Mouse (Mus musculus) lung, embryonic 16.5 days (tissue): ENCODE data around the gene Tph2. TPM values are rescaled to one million over a fixed set of nuclear protein-coding genes. Genes with fewer than 3 reads are reported as not detected.

Experiments used
- ATAC-seq: fragments of 200-750 bp; cut with Nextera tagmentation; 2 replicates; pipeline ENCODE4 v1.8.0; 2017; ENCODE audit warnings: low read depth, mild to moderate bottlenecking, moderate library complexity
- H3K27ac ChIP-seq: fragments of 300-500 bp; sonication (generic); 2 replicates; pipeline ENCODE4 v1.5.1; 2014; ENCODE audit warnings: mild to moderate bottlenecking, control low read depth, low read length
- H3K27me3 ChIP-seq: fragments of 300-500 bp; sonication (generic); 2 replicates; pipeline ENCODE4 v1.6.1; 2014; ENCODE audit warnings: low read depth, low read length, mixed read lengths; ENCODE audit not compliant: control insufficient read depth, insufficient read depth
- H3K36me3 ChIP-seq: fragments of 300-500 bp; sonication (generic); 2 replicates; pipeline ENCODE4 v1.6.1; 2014; ENCODE audit warnings: low read length; ENCODE audit not compliant: control insufficient read depth, insufficient read depth
- H3K4me1 ChIP-seq: fragments of 300-500 bp; sonication (generic); replicated peaks from 2 replicates; pipeline ENCODE4 v1.6.1; 2014; ENCODE audit warnings: low read length, mixed read lengths; ENCODE audit not compliant: control insufficient read depth, insufficient read depth
- H3K4me2 ChIP-seq: fragments of 300-500 bp; sonication (generic); 2 replicates; pipeline ENCODE4 v1.6.1; 2014; ENCODE audit warnings: low read depth, low read length, control low read depth
- H3K4me3 ChIP-seq: fragments of 300-500 bp; sonication (generic); 2 replicates; pipeline ENCODE4 v1.5.1; 2014; ENCODE audit warnings: mild to moderate bottlenecking, low read length, control low read depth
- H3K9ac ChIP-seq: fragments of 300-500 bp; sonication (generic); 2 replicates; pipeline ENCODE4 v1.6.1; 2014; ENCODE audit warnings: low read length, control low read depth
- H3K9me3 ChIP-seq: fragments of 300-500 bp; sonication (generic); 2 replicates; pipeline ENCODE4 v1.6.1; 2016; ENCODE audit warnings: low read length; ENCODE audit not compliant: control insufficient read depth
- WGBS: fragments of 180-500 bp; shearing (Covaris S2); extraction: QIAGEN DNeasy Blood & Tissue Kit; methylation state at CpG from one replicate; pipeline ENCODE4 v1.1.7; 2014; 5-methylcytosine and 5-hydroxymethylcytosine counted together
- polyA plus RNA-seq: library from polyadenylated mRNA; unstranded; fragments of >200 nt; fragmentation: Nextera tagmentation; extraction: Ambion mirVana; gene quantifications from 2 replicates; pipeline ENCODE4 v1.2.1, GENCODE M21; 2015

Tph2 gene
- polyA plus RNA-seq, 1 experiment from 2014 or later: not detected

GRCm38 (mm10) chr10:115147308-115147707, 37.5 kb downstream of the Tph2 start:
- no peak overlapping the region for H3K27ac ChIP-seq
- no peak for ATAC-seq
- no peaks in the 10 kb centered on the region for H3K4me1 ChIP-seq
- H3K9ac ChIP-seq: no peak overlapping the region
- no peak overlapping the region for H3K4me2 ChIP-seq
- H3K4me3 ChIP-seq: no peak overlapping the region
- no peaks in the 10 kb centered on the region for H3K36me3 ChIP-seq
- no peaks in the 10 kb centered on the region for H3K27me3 ChIP-seq
- no peaks in the 10 kb centered on the region for H3K9me3 ChIP-seq
- 62% methylated on average over 5 of the region's 5 CpGs for WGBS

DNA sequence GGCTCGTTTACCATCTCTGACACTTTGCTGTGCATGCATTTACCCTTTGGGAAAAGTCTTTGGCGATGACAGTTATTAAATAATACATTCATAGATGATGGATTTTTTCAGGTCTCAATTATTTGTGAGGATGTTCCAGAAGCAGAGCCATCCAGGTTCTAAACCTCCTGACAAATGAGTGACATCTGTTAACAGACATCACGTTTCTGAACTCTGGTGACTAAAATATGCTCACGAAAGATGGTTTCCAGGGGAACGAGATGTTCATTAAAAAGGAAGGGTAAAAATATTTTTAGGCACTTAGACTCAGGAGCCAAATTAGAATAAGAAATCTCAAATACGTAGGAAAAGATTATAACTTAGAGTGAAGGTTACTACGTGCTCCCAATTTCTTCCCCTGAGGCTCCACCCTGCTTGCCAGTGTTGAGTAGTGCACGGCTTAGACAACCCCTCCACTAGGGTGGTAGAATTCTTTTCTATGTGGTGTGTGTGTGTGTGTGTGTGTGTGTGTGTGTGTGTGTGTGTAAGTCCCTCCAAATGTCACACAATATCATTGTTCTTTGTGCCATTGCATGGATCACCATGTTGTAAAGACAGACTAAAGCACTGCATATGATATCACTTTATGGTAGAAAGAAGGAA, 38.4 kb downstream of the Tph2 start:
- Histone ChIP-seq H3K27me3 (no peaks in the 10 kb centered on the region), H3K4me2 (no peak overlapping the region), H3K36me3 (no peaks in the 10 kb centered on the region), H3K9me3 (no peaks in the 10 kb centered on the region), H3K4me3 (no peak overlapping the region), H3K9ac (no peak overlapping the region), H3K4me1 (no peaks in the 10 kb centered on the region), H3K27ac (no peak overlapping the region)
- no peak for ATAC-seq
- 77% methylated on average over 8 of the region's 8 CpGs for WGBS

DNA sequence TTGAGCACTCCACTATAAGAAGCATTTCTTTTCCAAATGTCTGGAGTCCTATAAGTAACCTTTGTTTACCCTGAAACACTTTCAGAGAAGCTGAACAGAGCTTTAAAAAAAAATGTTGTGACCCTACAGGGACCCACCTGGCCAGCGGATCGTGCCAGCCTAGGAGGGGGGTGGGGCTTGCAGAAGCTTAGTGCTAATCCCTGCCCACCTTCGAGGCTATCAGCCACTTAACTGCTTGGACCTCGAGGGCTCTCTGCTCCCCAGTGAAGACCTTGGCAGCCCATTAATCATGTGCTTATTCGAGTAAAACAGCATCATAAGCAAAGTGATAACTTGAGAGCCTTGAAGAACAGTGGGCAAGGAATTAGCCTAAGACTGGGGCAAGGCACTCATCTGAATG, 40.3 kb downstream of the Tph2 start:
- Histone ChIP-seq H3K9ac (no peak overlapping the region), H3K27ac (no peak overlapping the region), H3K36me3 (no peaks in the 10 kb centered on the region), H3K4me2 (no peak overlapping the region), H3K27me3 (no peaks in the 10 kb centered on the region), H3K4me3 (no peak overlapping the region), H3K4me1 (no peaks in the 10 kb centered on the region), H3K9me3 (no peaks in the 10 kb centered on the region)
- WGBS: 19% methylated on average over 5 of the region's 5 CpGs
- no peak for ATAC-seq

DNA sequence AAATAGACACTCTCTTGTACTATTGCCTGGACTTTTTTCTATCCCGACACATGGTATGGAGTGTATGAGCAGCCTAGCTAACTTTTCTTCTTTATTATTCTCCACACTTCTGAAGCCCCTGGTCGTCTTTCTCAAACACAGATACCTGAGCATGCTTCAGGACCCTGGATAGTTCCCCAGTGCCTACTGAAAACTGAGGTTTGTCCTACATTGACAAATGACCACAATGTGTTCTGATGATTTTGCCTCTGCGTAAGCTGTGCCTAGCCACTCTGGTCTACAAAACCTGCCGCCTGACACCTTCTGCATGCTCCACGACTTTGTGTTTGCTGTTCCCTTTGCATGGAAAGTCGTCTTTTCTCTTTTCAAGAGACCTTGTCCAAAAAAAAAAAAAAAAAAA, 41.2 kb downstream of the Tph2 start:
- Histone ChIP-seq H3K27ac (no peak overlapping the region), H3K4me2 (no peak overlapping the region), H3K4me3 (no peak overlapping the region), H3K36me3 (no peaks in the 10 kb centered on the region), H3K4me1 (no peaks in the 10 kb centered on the region), H3K27me3 (no peaks in the 10 kb centered on the region), H3K9ac (no peak overlapping the region), H3K9me3 (no peaks in the 10 kb centered on the region)
- WGBS: 43% methylated on average over 6 of the region's 6 CpGs
- ATAC-seq: no peak

DNA sequence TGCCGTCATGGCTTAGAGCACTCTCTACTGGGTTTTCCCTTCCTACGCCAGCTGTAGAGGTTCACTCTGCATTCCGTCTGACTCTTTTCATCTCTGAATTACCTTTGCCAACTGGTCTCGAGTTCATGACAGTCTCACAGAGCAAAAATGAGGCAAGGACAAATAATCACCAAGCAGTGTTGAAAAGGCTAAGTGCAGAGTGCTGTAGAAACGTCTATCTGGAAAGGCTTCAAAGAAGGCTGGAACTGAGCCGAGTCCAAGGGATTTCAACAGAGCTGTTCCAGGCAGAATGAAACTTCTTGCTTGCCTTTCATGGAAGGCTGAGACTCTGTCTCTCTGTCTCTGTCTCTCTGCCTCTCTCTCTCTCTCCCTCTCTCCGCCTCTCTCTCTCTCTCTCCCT, 47.8 kb downstream of the Tph2 start:
- Histone ChIP-seq H3K36me3 (no peaks in the 10 kb centered on the region), H3K9me3 (no peaks in the 10 kb centered on the region), H3K27ac (no peak overlapping the region), H3K27me3 (no peaks in the 10 kb centered on the region), H3K4me1 (no peaks in the 10 kb centered on the region), H3K4me2 (no peak overlapping the region), H3K4me3 (no peak overlapping the region), H3K9ac (no peak overlapping the region)
- 55% methylated on average over 6 of the region's 7 CpGs for WGBS
- no peak for ATAC-seq

DNA sequence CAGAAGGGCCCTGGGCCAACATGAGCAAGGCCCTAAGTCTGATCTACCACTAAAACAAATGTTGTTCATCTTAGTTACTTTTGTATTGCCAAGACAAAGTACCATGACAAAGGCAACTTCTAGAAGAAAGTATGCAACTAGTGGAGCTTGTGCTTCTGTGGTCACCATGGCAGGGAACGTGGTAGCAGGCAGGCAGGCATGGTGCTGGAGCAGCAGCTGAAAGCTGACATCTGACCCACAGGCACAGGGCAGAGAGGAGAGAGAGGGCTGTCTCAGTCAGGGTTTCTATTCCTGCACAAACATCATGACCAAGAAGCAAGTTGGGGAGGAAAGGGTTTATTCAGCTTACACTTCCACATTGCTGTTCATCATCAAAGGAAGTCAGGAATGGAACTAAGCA, 56.9 kb downstream of the Tph2 start:
- whole genome bisulfite sequencing: 39% methylated on average over 1 of the region's 1 CpGs
- no peak overlapping the region for H3K4me2 ChIP-seq

GRCm38 (mm10) chr10:115125550-115125949, 59.3 kb downstream of the Tph2 start:
- Histone ChIP-seq H3K27ac (no peak overlapping the region), H3K27me3 (no peaks in the 10 kb centered on the region), H3K4me1 (no peaks in the 10 kb centered on the region), H3K4me2 (peak overlapping the region; percentile 31), H3K36me3 (no peaks in the 10 kb centered on the region), H3K9me3 (no peaks in the 10 kb centered on the region), H3K9ac (no peak overlapping the region), H3K4me3 (no peak overlapping the region)
- 7% methylated on average over 5 of the region's 5 CpGs for WGBS
- no peak for ATAC-seq

More for the DNA sequence above, 56.9 kb downstream of the Tph2 start:
- ATAC-seq: no peak
- no peak overlapping the region for H3K27ac ChIP-seq
- no peaks in the 10 kb centered on the region for H3K36me3 ChIP-seq
- H3K4me3 ChIP-seq: no peak overlapping the region
- no peaks in the 10 kb centered on the region for H3K27me3 ChIP-seq
- H3K9me3 ChIP-seq: no peaks in the 10 kb centered on the region
- no peak overlapping the region for H3K9ac ChIP-seq
- H3K4me1 ChIP-seq: no peaks in the 10 kb centered on the region

DNA sequence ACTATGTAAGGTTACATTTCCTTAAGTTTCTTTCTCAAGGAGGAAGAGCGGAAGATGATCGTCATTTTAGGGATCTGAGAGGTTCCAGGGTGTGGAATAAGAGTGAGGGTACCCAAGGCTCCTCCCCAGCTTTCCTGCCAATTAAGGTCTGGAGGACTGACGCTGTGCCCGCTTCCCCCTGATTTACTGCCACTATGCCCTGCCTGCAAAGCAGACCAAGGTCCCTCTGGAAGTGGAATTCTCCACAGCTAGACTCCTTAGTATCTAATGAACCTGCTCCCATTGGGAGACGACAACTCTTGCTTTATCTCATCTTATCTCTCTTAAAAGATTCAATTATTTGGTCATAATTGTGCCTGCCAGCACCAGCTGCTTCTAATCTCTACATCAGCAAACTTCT, 59.8 kb downstream of the Tph2 start:
- Histone ChIP-seq H3K4me2 (no peak overlapping the region), H3K4me1 (no peaks in the 10 kb centered on the region), H3K4me3 (no peak overlapping the region), H3K27ac (no peak overlapping the region), H3K27me3 (no peaks in the 10 kb centered on the region), H3K9ac (no peak overlapping the region), H3K36me3 (no peaks in the 10 kb centered on the region), H3K9me3 (no peaks in the 10 kb centered on the region)
- ATAC-seq: no peak
- 58% methylated on average over 5 of the region's 5 CpGs for WGBS

DNA sequence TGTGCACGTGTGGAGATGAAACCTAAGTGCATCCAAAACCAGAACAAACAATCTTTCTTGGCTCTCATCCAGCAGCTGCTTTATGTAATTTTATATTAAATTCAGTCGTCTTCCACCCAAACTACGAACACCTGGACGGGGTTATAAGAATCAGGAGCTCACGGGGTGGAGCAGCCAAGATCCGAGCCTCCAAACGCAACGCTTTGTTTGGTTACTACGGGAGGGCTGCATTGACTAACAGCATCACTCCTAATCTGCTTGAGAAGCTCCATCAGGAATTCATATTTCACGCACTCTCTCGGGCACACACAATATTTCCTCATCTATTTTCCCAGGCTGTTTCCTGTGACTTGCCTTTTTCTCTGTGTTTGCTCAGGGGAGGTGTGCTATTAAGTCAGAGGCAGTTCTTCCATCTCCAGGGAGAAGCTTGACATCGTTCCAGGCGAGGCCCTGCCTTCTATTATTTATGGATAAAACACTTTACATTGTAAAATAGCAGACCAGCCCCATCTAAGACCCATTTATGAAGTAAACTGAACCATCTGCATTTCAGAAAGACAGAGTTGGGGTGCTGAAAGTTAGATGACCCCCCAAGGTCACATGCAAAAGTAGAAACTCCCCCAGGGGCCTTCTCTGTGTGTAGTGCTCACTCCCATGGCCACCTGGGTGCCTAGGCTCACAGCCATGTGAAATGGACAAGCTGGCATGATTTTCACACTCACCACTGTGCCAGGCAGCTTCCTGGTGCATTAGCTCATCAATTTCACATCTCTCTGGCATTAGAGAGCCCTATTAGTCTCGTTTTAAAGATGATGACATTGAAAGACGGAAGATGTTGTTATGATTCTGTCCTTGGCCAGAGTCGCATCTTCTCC, 76.9 kb downstream of the Tph2 start:
- no peak for ATAC-seq
- H3K9me3 ChIP-seq: no peaks in the 10 kb centered on the region
- H3K4me1 ChIP-seq: no peaks in the 10 kb centered on the region
- H3K4me2 ChIP-seq: no peak overlapping the region
- no peaks in the 10 kb centered on the region for H3K36me3 ChIP-seq
- WGBS: 59% methylated on average over 16 of the region's 16 CpGs
- no peak overlapping the region for H3K4me3 ChIP-seq
- no peaks in the 10 kb centered on the region for H3K27me3 ChIP-seq
- no peak overlapping the region for H3K27ac ChIP-seq
- H3K9ac ChIP-seq: no peak overlapping the region
